Mouse (Mus musculus): ENCODE results near the gene 6030408B16Rik. TPM values are rescaled to one million over a fixed set of nuclear protein-coding genes. Genes with fewer than 3 reads are reported as not detected.

6030408B16Rik gene
- total and polyA plus RNA-seq, 2 experiments from 2014 or later = 0.30 to 1.00 TPM

DNA sequence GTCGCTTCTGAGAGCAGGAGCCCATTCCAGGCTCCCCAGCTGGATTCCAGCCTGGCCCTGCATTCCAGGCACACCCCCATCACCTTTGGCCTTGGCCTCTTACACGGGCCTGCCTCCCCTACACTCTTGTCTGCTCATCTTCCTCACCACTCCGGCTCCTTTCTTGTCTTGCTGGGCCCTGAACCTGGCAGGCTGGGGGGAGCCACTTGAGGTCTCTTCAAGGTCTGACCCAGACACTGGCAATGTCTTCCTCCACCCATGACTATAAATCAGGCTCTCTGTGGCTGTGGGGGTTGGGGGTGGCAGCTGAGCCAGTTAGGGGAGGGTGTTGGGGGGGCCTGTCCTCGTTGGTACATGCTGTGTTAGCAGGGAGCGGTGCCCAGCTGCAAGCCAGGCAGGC is 14.4 kb upstream of the 6030408B16Rik start:
- WGBS = 68% methylated on average over 5 of the region's 5 CpGs
- Histone ChIP-seq H3K9me3 (ENCODE audit: low read length) (no peaks in the 10 kb centered on the region), H3K27me3 (ENCODE audit: insufficient read depth, low read length) (no peaks in the 10 kb centered on the region), H3K9ac (no peak overlapping the region), H3K36me3 (ENCODE audit: insufficient read depth) (peaks cover 9% of the 10 kb centered on the region; the same call in 1 of the 2 replicates), H3K4me3 (ENCODE audit: low read depth, low read length) (no peak overlapping the region), H3K27ac (ENCODE audit: low read depth, low read length) (no peak overlapping the region), H3K4me2 (ENCODE audit: low read depth) (no peak overlapping the region), H3K4me1 (ENCODE audit: insufficient read depth) (no peaks in the 10 kb centered on the region)
- DNase-seq (no peak), ATAC-seq (no peak)
- TF ChIP-seq CTCF (IDR thresholded peaks at IDR 0.05; ENCODE audit: low read depth) = no peak

DNA sequence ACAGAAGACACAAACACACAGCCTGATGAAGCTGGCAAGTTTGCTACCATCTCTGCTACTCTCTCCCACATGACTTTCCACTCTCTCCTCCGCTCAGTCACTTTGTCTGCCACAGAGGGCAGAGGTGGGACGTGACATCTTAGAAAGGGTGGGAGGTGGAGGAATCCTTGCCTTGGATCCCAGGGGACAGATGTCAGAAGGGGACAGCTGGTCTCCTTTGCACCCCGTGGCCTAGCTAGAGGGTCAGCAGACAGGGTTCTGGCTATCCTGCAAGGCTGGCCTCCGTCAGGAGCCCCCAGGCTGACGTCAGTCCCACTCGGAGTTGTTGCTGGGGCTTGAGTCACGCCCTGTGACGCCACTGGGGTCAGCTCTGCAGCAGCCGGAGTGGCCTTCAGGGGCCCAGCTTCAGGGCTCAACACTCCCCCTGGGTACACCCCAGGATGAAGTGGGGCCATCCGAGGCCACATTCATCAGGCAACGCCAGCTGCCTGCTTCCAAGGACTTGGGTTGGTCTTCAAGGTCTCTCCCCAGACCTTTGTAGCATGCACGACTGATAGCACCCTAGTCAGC is 13.5 kb upstream of the 6030408B16Rik start:
- no peak for DNase-seq
- Histone ChIP-seq H3K4me3 (ENCODE audit: low read depth, low read length) (no peak overlapping the region), H3K4me2 (ENCODE audit: low read depth) (no peak overlapping the region), H3K9ac (no peak overlapping the region), H3K36me3 (ENCODE audit: insufficient read depth) (no peaks in the 10 kb centered on the region), H3K27ac (ENCODE audit: low read depth, low read length) (no peak overlapping the region), H3K4me1 (ENCODE audit: insufficient read depth) (no peaks in the 10 kb centered on the region), H3K27me3 (ENCODE audit: insufficient read depth, low read length) (no peaks in the 10 kb centered on the region), H3K9me3 (ENCODE audit: low read length) (no peaks in the 10 kb centered on the region)
- 75% methylated on average over 12 of the region's 12 CpGs for WGBS
- ATAC-seq = no peak
- TF ChIP-seq CTCF (IDR thresholded peaks at IDR 0.05; ENCODE audit: low read depth) = no peak

DNA sequence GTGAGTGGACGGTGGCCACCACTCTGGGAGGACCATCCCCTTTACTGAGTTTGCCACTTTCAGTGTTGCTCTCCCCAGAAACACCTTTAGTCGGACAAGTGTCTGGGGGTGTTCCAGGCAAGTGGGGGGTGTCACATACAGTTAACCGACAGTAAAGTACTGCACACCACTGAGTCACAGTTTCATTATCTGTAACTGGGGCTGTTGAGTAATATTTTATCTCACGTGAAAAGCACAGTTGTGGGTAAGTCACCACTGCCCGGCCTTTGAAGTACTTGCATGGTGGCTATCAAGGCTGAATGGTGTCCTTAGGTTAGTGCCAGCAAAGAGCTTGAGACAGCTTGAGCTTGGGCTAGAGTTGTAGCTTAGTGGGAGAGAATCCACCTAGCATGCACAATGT is 10.5 kb upstream of the 6030408B16Rik start:
- H3K36me3 ChIP-seq (ENCODE audit: insufficient read depth) = peaks cover 15% of the 10 kb centered on the region
- H3K9ac ChIP-seq = no peak overlapping the region

DNA sequence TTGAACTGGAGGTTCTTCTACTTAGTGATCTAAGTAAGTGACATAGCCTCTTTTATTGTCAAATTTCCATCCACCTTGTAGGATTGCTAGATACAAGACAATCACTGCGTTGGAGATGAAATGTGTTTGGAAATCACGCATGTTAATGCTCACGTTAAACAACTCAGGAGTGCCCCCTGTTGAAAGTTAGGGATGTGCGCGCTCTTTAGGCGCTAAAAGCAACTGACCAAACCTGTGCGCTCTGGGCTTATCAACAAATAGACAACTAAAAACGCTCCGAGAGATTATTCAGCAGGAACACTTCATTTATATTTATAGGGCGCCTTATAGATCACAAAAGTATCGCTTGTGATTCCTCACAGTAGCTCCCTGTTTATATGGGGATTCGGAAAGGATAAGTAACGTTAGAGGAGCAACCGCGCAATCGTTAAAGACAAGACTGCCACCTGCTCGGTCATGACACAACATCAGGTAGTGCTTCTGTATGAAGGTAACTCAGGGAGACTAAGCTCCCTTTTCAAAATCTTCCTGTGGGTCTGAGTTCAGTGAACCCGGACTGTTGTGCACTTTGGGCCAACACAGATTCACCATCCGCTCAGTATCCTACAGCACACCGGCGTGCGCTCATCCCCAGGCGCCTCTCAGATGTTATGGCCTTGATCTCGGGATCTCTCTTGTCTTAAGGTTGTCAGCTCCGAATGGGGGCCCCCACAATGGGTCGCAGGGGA is 9.7 kb upstream of the 6030408B16Rik start:
- H3K9me3 ChIP-seq (ENCODE audit: low read length) = no peaks in the 10 kb centered on the region
- DNase-seq (peak; percentile 89), ATAC-seq (peak; percentile 67; the same call in 1 of the 2 replicates)
- no peaks in the 10 kb centered on the region for H3K4me1 ChIP-seq (ENCODE audit: insufficient read depth)
- H3K27ac ChIP-seq (ENCODE audit: low read depth, low read length) = 0 out of 2 replicates have a peak overlapping the region, but pooled peaks have one; percentile 29
- H3K36me3 ChIP-seq (ENCODE audit: insufficient read depth) = peaks cover 23% of the 10 kb centered on the region
- 1% methylated on average over 26 of the region's 26 CpGs for WGBS
- H3K9ac ChIP-seq = peak overlapping the region; percentile 79
- no peaks in the 10 kb centered on the region for H3K27me3 ChIP-seq (ENCODE audit: insufficient read depth, low read length)
- peak overlapping the region; percentile 96 for H3K4me2 ChIP-seq (ENCODE audit: low read depth)
- TF ChIP-seq CTCF (IDR thresholded peaks at IDR 0.05; ENCODE audit: low read depth) = peak; percentile 75
- H3K4me3 ChIP-seq (ENCODE audit: low read depth, low read length) = peak overlapping the region; percentile 75

More for the DNA sequence above, 10.5 kb upstream of the 6030408B16Rik start:
- H3K27ac ChIP-seq (ENCODE audit: low read depth, low read length) = no peak overlapping the region
- WGBS = 82% methylated on average over 5 of the region's 5 CpGs
- no peak for ATAC-seq
- no peak for TF ChIP-seq CTCF (IDR thresholded peaks at IDR 0.05; ENCODE audit: low read depth)
- H3K4me3 ChIP-seq (ENCODE audit: low read depth, low read length) = no peak overlapping the region
- no peaks in the 10 kb centered on the region for H3K9me3 ChIP-seq (ENCODE audit: low read length)
- no peak overlapping the region for H3K4me2 ChIP-seq (ENCODE audit: low read depth)
- no peak for DNase-seq
- H3K27me3 ChIP-seq (ENCODE audit: insufficient read depth, low read length) = no peaks in the 10 kb centered on the region
- no peaks in the 10 kb centered on the region for H3K4me1 ChIP-seq (ENCODE audit: insufficient read depth)

DNA sequence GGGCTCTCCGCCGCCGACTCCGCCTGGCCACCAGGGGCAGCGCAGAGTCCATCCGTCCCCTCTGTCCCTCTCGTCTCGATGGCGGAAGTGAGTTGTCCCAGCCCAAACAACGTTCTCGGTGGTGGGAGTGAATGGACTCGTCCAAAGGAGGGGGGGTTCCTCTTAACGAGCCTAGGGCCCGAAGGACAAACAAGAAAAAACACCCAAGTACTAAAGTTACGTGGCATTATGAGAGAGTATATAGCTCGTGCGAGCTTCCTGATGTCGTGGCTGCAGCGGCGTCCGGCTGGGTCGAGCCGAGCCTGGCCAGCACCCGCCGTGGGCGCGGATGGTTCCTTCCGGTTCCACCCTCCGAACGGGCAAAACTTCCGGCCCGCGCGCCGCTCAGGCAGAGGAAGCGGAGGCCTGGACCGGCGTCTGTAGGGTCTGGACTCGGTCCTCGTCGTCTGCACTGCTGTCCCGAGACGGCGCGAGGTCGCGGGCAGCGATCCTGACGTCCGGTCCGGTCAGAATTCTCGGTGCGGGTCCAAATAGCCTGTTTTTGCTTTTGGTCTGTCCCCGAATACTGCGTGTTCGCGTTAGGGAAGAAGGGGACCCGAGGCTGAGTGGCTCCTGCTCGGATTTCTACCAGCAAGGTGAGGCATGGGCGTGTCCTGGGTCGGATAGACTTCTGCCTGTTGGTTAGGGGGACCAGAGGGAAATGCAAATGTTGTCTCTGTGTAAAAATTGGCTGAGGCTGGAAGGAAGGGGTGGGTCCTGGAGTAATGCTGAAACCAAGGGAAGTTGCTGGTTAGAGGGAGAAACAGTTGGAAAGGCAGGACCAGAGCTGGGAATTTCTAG is 8.9 kb upstream of the 6030408B16Rik start, which contains the start of gene Atg101:
Atg101 (plus strand) TSS at position 362 of the 840 bp plus-strand sequence.
- peak; percentile 97 for TF ChIP-seq CTCF (IDR thresholded peaks at IDR 0.05; ENCODE audit: low read depth)
- no peaks in the 10 kb centered on the region for H3K27me3 ChIP-seq (ENCODE audit: insufficient read depth, low read length)
- H3K4me2 ChIP-seq (ENCODE audit: low read depth) = peak within 1 kb of the TSS; percentile 96
- ATAC-seq (peak; percentile 96), DNase-seq (peak; percentile 96)
- no peaks in the 10 kb centered on the region for H3K4me1 ChIP-seq (ENCODE audit: insufficient read depth)
- peaks cover 31% of the 10 kb centered on the region for H3K36me3 ChIP-seq (ENCODE audit: insufficient read depth)
- peak within 1 kb of the TSS; percentile 75 for H3K4me3 ChIP-seq (ENCODE audit: low read depth, low read length)
- H3K27ac ChIP-seq (ENCODE audit: low read depth, low read length) = peak within 1 kb of the TSS; percentile 76
- WGBS = under 1% methylated on average over 61 of the region's 61 CpGs
- H3K9me3 ChIP-seq (ENCODE audit: low read length) = no peaks in the 10 kb centered on the region
- peak within 1 kb of the TSS; percentile 79 for H3K9ac ChIP-seq

DNA sequence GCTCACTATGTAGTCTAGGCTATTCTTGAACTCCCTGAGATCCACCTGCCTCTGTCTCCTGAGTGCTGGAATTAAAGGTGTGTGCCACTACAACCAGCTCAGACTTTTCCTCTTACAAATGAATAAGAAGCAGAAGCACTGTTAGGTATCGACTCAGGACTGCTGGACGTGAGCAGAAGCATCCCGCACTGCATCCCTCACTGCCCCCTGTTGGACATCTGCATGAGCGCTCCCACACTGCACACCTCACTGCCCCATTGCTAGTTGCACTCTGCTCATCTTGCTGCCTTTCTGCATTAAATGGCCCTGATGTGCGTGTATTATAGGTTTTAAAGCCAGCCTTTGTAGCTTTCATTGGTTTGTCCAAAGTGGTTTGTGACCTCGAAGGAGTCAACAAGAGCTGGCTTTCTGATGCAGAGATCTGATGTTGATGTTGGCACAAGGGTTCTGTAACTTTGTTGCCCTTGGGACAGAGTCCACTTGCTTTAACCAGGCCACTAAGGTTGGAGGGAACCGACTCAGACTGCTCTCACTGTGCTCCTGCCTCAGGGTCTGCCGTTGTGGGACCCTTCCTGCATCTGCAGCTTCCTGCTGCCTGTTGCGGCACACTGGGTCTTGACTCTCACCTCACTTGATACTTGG is 6.8 kb upstream of the 6030408B16Rik start:
- Histone ChIP-seq H3K9ac (no peak overlapping the region), H3K27me3 (ENCODE audit: insufficient read depth, low read length) (no peaks in the 10 kb centered on the region), H3K36me3 (ENCODE audit: insufficient read depth) (peaks cover 52% of the 10 kb centered on the region), H3K4me1 (ENCODE audit: insufficient read depth) (no peaks in the 10 kb centered on the region), H3K4me3 (ENCODE audit: low read depth, low read length) (no peak overlapping the region), H3K4me2 (ENCODE audit: low read depth) (no peak overlapping the region), H3K9me3 (ENCODE audit: low read length) (no peaks in the 10 kb centered on the region), H3K27ac (ENCODE audit: low read depth, low read length) (no peak overlapping the region)
- ATAC-seq = no peak
- 66% methylated on average over 9 of the region's 9 CpGs for WGBS
- peak; percentile 46 for TF ChIP-seq CTCF (IDR thresholded peaks at IDR 0.05; ENCODE audit: low read depth)
- no peak for DNase-seq
